Mouse (Mus musculus) effector memory CD4-positive, alpha-beta T cell, adult 5 months (primary cell): ENCODE results near the gene Klhl30. TPM values are rescaled to one million over a fixed set of nuclear protein-coding genes. Genes with fewer than 3 reads are reported as not detected.

Source experiments
- polyA plus RNA-seq: library from polyadenylated mRNA; unstranded; fragments of 100-300 nt; shearing (Covaris generic); gene quantifications from one replicate; pipeline ENCODE4 v1.2.1, GENCODE M21; 2017

The Klhl30 gene
- polyA plus RNA-seq: not detected

GRCm38 (mm10) chr1:91350841-91351240 is at the start of gene Klhl30:
TSS of gene Klhl30 (plus strand) at chr1:91351016.

GRCm38 (mm10) chr1:91321760-91322438 is 28.9 kb upstream of the Klhl30 start, which contains the start of gene Espnl:
TSS of gene Espnl (plus strand) at chr1:91322075.

GRCm38 (mm10) chr1:91366215-91367108 is 15.6 kb downstream of the Klhl30 start, which contains the start of gene Erfe:
TSS of gene Erfe (plus strand) at chr1:91366430.

GRCm38 (mm10) chr1:91398260-91399062 is 47.6 kb downstream of the Klhl30 start, which contains the start of gene Ilkap:
TSS of gene Ilkap (minus strand) at chr1:91398815.

Other genes starting within 250 kb of the Klhl30 start
- 0.20 TPM for gene Rbm44, start 205.9 kb upstream of the Klhl30 start, polyA plus RNA-seq
- 10.5 TPM for gene Ramp1, start 171.2 kb upstream of the Klhl30 start, polyA plus RNA-seq
- gene Ube2f, start 100.7 kb upstream of the Klhl30 start, polyA plus RNA-seq: 53.2 TPM
- 20.5 TPM for gene Scly, start 52.7 kb upstream of the Klhl30 start, polyA plus RNA-seq
- gene Espnl, start 28.9 kb upstream of the Klhl30 start, polyA plus RNA-seq: not detected
- gene Erfe, start 15.4 kb downstream of the Klhl30 start, polyA plus RNA-seq: not detected
- gene Ilkap, start 47.8 kb downstream of the Klhl30 start, polyA plus RNA-seq: 90.1 TPM
- 14.9 TPM for gene Hes6, start 63.0 kb downstream of the Klhl30 start, polyA plus RNA-seq
- gene Per2, start 108.3 kb downstream of the Klhl30 start, polyA plus RNA-seq: 6.8 TPM
- gene Traf3ip1, start 143.6 kb downstream of the Klhl30 start, polyA plus RNA-seq: 3.5 TPM
- 7.1 TPM for gene Asb1, start 189.5 kb downstream of the Klhl30 start, polyA plus RNA-seq